Mouse (Mus musculus) neural tube, embryonic 13.5 days (tissue): ENCODE data around the gene Hmcn1. TPM values are rescaled to one million over a fixed set of nuclear protein-coding genes. Genes with fewer than 3 reads are reported as not detected.
A peak's percentile ranks its signal among the peaks of the same experiment; 100 is the strongest.

ENCODE experiments used
- ATAC-seq: fragments of 200-750 bp; cut with Nextera tagmentation; 2 replicates; pipeline ENCODE4 v1.8.0; 2017; ENCODE audit warnings: low read depth, mild to moderate bottlenecking, moderate TSS enrichment, moderate library complexity
- H3K27ac ChIP-seq: fragments of 300-500 bp; sonication (generic); replicated peaks from 2 replicates; pipeline ENCODE4 v1.5.1; 2015; ENCODE audit warnings: moderate library complexity, mild to moderate bottlenecking, inconsistent platforms
- H3K27me3 ChIP-seq: fragments of 300-500 bp; sonication (generic); 2 replicates; pipeline ENCODE4 v1.6.1; 2015; ENCODE audit warnings: mild to moderate bottlenecking, inconsistent platforms
- H3K36me3 ChIP-seq: fragments of 300-500 bp; sonication (generic); 2 replicates; pipeline ENCODE4 v1.6.1; 2015; ENCODE audit warnings: mild to moderate bottlenecking, inconsistent platforms
- H3K4me1 ChIP-seq: fragments of 300-500 bp; sonication (generic); replicated peaks from 2 replicates; pipeline ENCODE4 v1.6.1; 2015; ENCODE audit warnings: inconsistent platforms
- H3K4me2 ChIP-seq: fragments of 300-500 bp; sonication (generic); 2 replicates; pipeline ENCODE4 v1.6.1; 2015; ENCODE audit warnings: inconsistent platforms, mild to moderate bottlenecking, moderate library complexity
- H3K4me3 ChIP-seq: fragments of 300-500 bp; sonication (generic); 2 replicates; pipeline ENCODE4 v1.5.1; 2015; ENCODE audit warnings: mild to moderate bottlenecking, inconsistent platforms
- H3K9ac ChIP-seq: fragments of 300-500 bp; sonication (generic); 2 replicates; pipeline ENCODE4 v1.6.1; 2015; ENCODE audit warnings: moderate library complexity, mild to moderate bottlenecking, inconsistent platforms
- H3K9me3 ChIP-seq: fragments of 300-500 bp; sonication (generic); 2 replicates; pipeline ENCODE4 v1.6.1; 2016; ENCODE audit warnings: inconsistent platforms
- WGBS: fragments of 180-500 bp; shearing (Covaris S2); methylation state at CpG from one replicate; pipeline ENCODE4 v1.1.7; 2015; 5-methylcytosine and 5-hydroxymethylcytosine counted together
- polyA plus RNA-seq: library from polyadenylated mRNA; unstranded; fragments of >200 nt; fragmentation: Nextera tagmentation; extraction: Ambion mirVana; gene quantifications from 2 replicates; pipeline ENCODE4 v1.2.1, GENCODE M21; 2015

Gene Hmcn1
- polyA plus RNA-seq, 1 experiment from 2014 or later: 2.5 TPM

- Histone ChIP-seq H3K4me1 (no peaks in the 10 kb centered on the region), H3K27me3 (peaks cover 7% of the 10 kb centered on the region), H3K4me3 (no peak overlapping the region), H3K9ac (no peak overlapping the region), H3K36me3 (no peaks in the 10 kb centered on the region), H3K9me3 (no peaks in the 10 kb centered on the region), H3K27ac (no peak overlapping the region), H3K4me2 (no peak overlapping the region)
- ATAC-seq: no peak
- WGBS: 93% methylated on average over 2 of the region's 2 CpGs
Observed at GRCm38 (mm10) chr1:150584477-150584876, 408.8 kb downstream of the Hmcn1 start.

GRCm38 (mm10) chr1:150583734-150584133, 409.5 kb downstream of the Hmcn1 start:
- Histone ChIP-seq H3K27me3 (peaks cover 4% of the 10 kb centered on the region), H3K4me2 (no peak overlapping the region), H3K4me1 (no peaks in the 10 kb centered on the region), H3K27ac (no peak overlapping the region), H3K9ac (no peak overlapping the region), H3K36me3 (no peaks in the 10 kb centered on the region), H3K4me3 (no peak overlapping the region), H3K9me3 (no peaks in the 10 kb centered on the region)
- WGBS: 41% methylated on average over 8 of the region's 8 CpGs
- peak; percentile 53; the same call in 1 of the 2 replicates for ATAC-seq

GRCm38 (mm10) chr1:150580561-150580960, 412.7 kb downstream of the Hmcn1 start:
- Histone ChIP-seq H3K4me1 (no peaks in the 10 kb centered on the region), H3K27ac (no peak overlapping the region), H3K9ac (no peak overlapping the region), H3K4me3 (no peak overlapping the region), H3K36me3 (no peaks in the 10 kb centered on the region), H3K9me3 (no peaks in the 10 kb centered on the region), H3K27me3 (no peaks in the 10 kb centered on the region), H3K4me2 (no peak overlapping the region)
- WGBS: 91% methylated on average over 7 of the region's 7 CpGs
- no peak for ATAC-seq

- 93% methylated on average over 8 of the region's 8 CpGs for WGBS
- no peaks in the 10 kb centered on the region for H3K27me3 ChIP-seq
- no peak overlapping the region for H3K4me3 ChIP-seq
- H3K4me1 ChIP-seq: no peaks in the 10 kb centered on the region
- no peak overlapping the region for H3K27ac ChIP-seq
- no peak overlapping the region for H3K9ac ChIP-seq
- ATAC-seq: no peak
- H3K9me3 ChIP-seq: no peaks in the 10 kb centered on the region
- no peaks in the 10 kb centered on the region for H3K36me3 ChIP-seq
- H3K4me2 ChIP-seq: no peak overlapping the region
Observed at GRCm38 (mm10) chr1:150573407-150573806, 419.8 kb downstream of the Hmcn1 start.

GRCm38 (mm10) chr1:150570562-150571156, 422.6 kb downstream of the Hmcn1 start:
- WGBS: 14% methylated on average over 4 of the region's 4 CpGs
- Histone ChIP-seq H3K4me2 (no peak overlapping the region), H3K27me3 (no peaks in the 10 kb centered on the region), H3K4me3 (no peak overlapping the region), H3K9me3 (no peaks in the 10 kb centered on the region), H3K9ac (no peak overlapping the region), H3K27ac (no peak overlapping the region), H3K36me3 (no peaks in the 10 kb centered on the region), H3K4me1 (no peaks in the 10 kb centered on the region)
- ATAC-seq: no peak

GRCm38 (mm10) chr1:150569820-150570543, 423.3 kb downstream of the Hmcn1 start:
- Histone ChIP-seq H3K4me2 (no peak overlapping the region), H3K9ac (no peak overlapping the region), H3K9me3 (no peaks in the 10 kb centered on the region), H3K4me3 (no peak overlapping the region), H3K27ac (no peak overlapping the region), H3K36me3 (no peaks in the 10 kb centered on the region), H3K27me3 (no peaks in the 10 kb centered on the region), H3K4me1 (no peaks in the 10 kb centered on the region)
- no peak for ATAC-seq
- WGBS: 71% methylated on average over 5 of the region's 5 CpGs

GRCm38 (mm10) chr1:150566287-150566686, 426.9 kb downstream of the Hmcn1 start:
- H3K4me3 ChIP-seq: no peak overlapping the region
- no peaks in the 10 kb centered on the region for H3K36me3 ChIP-seq
- no peak overlapping the region for H3K9ac ChIP-seq
- H3K4me1 ChIP-seq: no peaks in the 10 kb centered on the region
- H3K9me3 ChIP-seq: no peaks in the 10 kb centered on the region
- no peak overlapping the region for H3K4me2 ChIP-seq
- H3K27me3 ChIP-seq: no peaks in the 10 kb centered on the region
- no peak overlapping the region for H3K27ac ChIP-seq
- 76% methylated on average over 4 of the region's 4 CpGs for WGBS
- no peak for ATAC-seq

- no peak for ATAC-seq
- H3K4me2 ChIP-seq: no peak overlapping the region
- H3K9me3 ChIP-seq: no peaks in the 10 kb centered on the region
- no peak overlapping the region for H3K27ac ChIP-seq
- no peaks in the 10 kb centered on the region for H3K27me3 ChIP-seq
- no peaks in the 10 kb centered on the region for H3K4me1 ChIP-seq
- H3K36me3 ChIP-seq: no peaks in the 10 kb centered on the region
- H3K9ac ChIP-seq: no peak overlapping the region
- 76% methylated on average over 3 of the region's 3 CpGs for WGBS
- H3K4me3 ChIP-seq: no peak overlapping the region
Observed at GRCm38 (mm10) chr1:150556621-150557020, 436.6 kb downstream of the Hmcn1 start.

GRCm38 (mm10) chr1:150551390-150551789, 441.8 kb downstream of the Hmcn1 start:
- no peak for ATAC-seq
- Histone ChIP-seq H3K4me1 (no peaks in the 10 kb centered on the region), H3K27me3 (no peaks in the 10 kb centered on the region), H3K27ac (no peak overlapping the region), H3K36me3 (no peaks in the 10 kb centered on the region), H3K9ac (no peak overlapping the region), H3K9me3 (no peaks in the 10 kb centered on the region), H3K4me2 (no peak overlapping the region), H3K4me3 (no peak overlapping the region)
- 79% methylated on average over 1 of the region's 1 CpGs for WGBS

GRCm38 (mm10) chr1:150546463-150546862, 446.8 kb downstream of the Hmcn1 start:
- ATAC-seq: no peak
- 81% methylated on average over 3 of the region's 3 CpGs for WGBS
- Histone ChIP-seq H3K36me3 (no peaks in the 10 kb centered on the region), H3K4me2 (no peak overlapping the region), H3K4me3 (no peak overlapping the region), H3K27me3 (peaks cover 6% of the 10 kb centered on the region; the same call in 1 of the 2 replicates), H3K4me1 (no peaks in the 10 kb centered on the region), H3K9me3 (no peaks in the 10 kb centered on the region), H3K27ac (no peak overlapping the region), H3K9ac (no peak overlapping the region)

- Histone ChIP-seq H3K27ac (no peak overlapping the region), H3K4me3 (no peak overlapping the region), H3K9me3 (no peaks in the 10 kb centered on the region), H3K36me3 (no peaks in the 10 kb centered on the region), H3K4me2 (no peak overlapping the region), H3K27me3 (peaks cover 10% of the 10 kb centered on the region), H3K9ac (no peak overlapping the region), H3K4me1 (peaks cover 15% of the 10 kb centered on the region)
- WGBS: 9% methylated on average over 5 of the region's 5 CpGs
- ATAC-seq: peak; percentile 92
Observed at GRCm38 (mm10) chr1:150540267-150540666, 453.0 kb downstream of the Hmcn1 start.

- no peak for ATAC-seq
- Histone ChIP-seq H3K36me3 (no peaks in the 10 kb centered on the region), H3K27me3 (peaks cover 10% of the 10 kb centered on the region), H3K4me3 (no peak overlapping the region), H3K27ac (no peak overlapping the region), H3K9me3 (no peaks in the 10 kb centered on the region), H3K4me2 (no peak overlapping the region), H3K4me1 (peaks cover 17% of the 10 kb centered on the region), H3K9ac (no peak overlapping the region)
- WGBS: 84% methylated on average over 6 of the region's 6 CpGs
Observed at GRCm38 (mm10) chr1:150537410-150538128, 455.7 kb downstream of the Hmcn1 start.
